Mouse (Mus musculus) urinary bladder, postnatal 10 days (tissue): ENCODE results near the gene 4933400A11Rik.

Experiments used
- DNase-seq: peaks from one replicate; pipeline ENCODE4 v3.0.0; 2022; ENCODE audit warnings: low spot score

4933400A11Rik gene

DNA sequence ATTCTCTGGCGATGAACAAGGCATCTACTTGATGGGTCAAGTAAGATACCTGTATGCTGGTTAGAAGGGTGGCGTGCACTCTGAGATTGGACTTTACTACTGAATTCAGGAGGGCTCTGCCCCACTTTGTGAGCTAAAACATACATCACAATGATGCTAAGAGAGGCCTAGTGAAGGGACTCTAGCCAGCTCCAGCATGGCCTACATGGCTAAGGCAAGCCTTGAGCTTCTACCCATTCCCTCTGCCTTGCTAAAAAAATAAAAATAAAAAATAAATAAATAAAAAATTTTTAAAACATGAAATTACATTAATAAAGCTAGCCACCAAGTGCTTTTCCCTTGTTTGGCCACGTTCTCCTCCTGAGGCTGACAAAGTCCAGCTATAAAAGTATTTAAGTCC, at the start of gene 4933400A11Rik:
4933400A11Rik (minus strand) TSS at position 101 of the 400 bp plus-strand sequence.
- DNase-seq: no peak

DNA sequence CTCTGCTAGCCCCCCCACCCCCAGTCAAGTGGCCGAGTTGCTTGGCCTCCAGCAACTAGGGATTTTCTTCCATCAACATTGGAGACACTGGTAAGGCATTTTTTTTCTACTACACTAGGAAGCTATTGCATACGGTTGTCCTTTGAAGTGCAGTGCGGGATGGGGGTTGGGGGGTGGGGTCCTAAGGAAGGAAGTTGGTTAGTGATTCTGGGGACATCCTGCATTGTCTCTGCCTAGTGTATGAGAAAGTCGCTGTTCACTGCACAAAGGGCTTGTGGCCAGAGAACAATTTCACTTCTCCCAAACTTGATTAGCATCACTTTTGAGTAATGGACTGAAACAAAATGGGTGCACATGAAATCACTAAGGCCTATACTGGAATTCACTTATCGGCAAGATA, 48.7 kb upstream of the 4933400A11Rik start:
- DNase-seq: no peak

DNA sequence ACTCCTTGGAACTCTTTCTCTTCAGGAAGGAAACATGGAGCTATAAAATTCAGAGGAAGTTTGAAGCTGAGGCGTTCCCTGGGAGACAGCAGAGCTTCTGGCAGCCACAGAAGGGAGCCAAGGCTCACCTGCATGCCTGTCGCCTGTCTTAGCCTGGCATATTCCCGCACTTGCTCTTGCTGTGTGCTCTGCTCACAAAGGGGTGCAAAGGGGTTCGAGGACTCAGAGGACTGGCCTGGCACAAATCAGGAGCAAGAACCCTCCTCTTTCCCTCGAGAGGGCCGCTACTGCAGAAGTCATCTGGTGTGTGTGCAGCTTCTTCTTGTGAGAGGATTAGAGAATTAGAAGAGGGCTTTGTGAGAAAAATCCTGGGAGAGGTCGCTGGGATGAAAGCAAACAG, 48.3 kb upstream of the 4933400A11Rik start:
- DNase-seq: no peak

DNA sequence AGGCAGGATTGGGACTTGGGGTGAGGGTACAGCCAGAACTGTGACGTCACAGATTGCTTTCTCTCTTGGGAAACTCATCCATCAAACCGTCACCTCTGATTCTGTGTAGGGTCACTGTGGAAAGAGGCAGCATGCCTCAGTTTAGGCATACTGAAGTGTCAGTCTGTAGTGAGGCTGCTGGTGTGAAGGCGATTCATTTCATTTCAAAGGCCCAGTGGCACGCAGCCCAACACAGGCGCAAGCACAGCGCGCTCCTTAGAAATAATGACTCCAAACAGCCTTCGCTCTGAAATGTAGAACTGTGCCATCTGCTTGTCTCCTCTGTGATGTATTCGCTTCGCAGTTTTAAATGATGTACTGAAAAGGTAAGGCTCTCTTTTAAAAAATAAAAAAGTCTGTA, 47.5 kb upstream of the 4933400A11Rik start:
- no peak for DNase-seq

DNA sequence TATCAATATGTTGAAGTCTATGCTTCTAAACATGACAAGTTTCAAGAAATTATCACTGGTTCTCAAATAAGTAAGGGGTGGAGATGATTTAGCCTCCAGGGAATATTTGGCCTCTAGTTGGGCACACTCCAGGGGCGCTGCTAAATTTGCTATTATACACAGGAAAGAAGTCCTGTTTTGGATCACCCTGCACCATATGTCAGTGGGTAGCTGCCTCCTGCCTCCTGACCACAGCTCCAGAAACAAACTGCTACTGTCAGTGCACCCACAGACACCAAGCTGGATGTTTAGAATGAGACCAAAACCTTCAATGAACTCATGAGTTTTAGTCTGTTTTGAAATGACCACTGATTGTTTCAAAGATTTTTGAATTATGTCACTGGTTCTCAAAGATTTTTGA, 34.2 kb upstream of the 4933400A11Rik start:
- DNase-seq: no peak

DNA sequence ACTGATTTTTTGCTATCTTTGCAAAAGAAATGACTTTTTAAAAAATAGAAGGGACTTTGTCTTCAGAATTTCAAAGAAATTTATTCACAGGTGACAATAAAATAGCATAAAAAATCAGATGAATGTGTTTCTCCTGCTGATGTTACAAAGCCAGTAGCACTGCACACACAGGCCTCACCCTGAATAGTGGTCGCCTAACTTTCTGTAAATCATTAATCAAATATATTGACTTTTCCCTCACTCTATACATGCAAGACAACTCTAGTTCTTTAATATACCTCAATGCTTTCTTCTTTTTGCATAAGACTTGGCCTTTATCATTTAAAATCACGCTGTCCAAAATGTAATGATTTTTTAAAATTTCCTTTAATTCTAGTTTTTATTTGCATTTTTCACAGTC, 32.3 kb upstream of the 4933400A11Rik start:
- DNase-seq: no peak

DNA sequence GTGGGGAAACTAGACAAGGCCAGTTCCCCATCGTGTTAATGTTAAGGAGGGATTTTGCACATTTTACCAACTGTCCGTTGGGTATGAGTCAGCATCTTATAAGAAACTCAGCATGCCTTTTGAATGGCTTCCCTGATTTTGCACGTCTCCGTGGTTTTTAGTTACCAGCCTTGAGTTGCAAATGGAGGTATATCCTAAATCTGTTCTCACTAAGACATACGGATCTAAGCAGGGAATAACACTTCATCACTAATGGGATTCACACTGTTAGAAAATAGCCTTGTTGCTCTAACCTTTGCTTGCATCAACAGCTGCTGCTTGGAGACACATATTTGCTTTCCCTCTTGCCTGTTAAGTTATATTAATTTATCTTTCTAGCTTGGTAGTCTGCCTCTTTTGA, 31.9 kb upstream of the 4933400A11Rik start:
- no peak for DNase-seq

DNA sequence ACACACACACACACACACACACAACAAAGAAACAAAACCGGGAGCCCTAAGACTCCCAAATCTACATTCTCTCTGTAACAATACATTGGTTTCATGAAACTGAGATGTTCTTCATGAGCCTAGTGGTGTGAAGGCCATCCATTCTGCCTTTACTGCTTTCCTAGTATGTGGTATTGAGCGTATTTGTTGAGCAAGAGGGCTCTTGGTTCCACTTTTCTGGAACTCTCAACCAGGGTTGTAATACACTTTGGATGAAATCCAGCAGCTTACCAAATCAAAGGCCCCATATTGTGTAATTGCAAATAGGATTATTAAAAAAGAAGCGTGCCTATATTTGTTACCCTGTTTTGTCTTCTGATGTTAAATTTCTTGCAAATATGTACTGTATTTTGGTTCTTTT, 28.3 kb upstream of the 4933400A11Rik start:
- no peak for DNase-seq

DNA sequence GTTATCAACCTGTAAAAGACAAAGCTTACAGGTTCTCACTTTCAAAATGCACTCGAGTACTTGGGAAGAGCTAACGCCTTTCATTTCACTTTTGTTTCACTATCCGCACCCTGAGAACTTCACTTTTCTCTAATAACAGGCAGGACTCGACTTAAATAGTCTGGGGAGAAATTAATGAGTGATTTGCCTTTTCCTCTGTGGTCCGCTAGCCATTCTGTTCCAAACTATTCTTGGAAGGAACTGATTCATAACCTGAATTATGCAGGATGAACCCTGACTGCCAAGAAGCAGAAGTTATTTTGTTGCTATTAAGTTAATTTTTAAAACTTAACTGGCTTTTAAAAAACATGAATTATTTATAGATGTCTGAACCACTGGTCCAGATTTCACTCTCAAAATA, 26.4 kb upstream of the 4933400A11Rik start:
- no peak for DNase-seq

DNA sequence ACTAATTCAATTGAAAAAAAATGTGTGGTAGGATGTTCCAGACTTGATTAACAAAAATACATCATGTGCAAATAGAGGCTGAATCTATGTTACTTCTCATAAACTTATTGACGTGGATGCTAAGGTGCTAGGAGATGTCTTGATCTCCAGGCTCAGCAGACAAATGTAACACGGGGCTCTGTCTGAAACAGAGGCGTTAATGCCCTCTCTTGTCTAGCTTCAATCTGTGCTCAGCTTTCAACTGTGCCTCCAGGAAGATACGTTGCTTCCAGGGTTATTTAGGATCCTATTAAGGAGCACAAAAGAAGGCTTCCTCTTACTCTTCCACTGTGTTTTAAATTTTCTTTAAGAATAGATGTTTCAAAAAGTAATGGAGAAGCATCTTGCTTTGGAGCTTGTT, 20.8 kb upstream of the 4933400A11Rik start:
- DNase-seq: no peak

DNA sequence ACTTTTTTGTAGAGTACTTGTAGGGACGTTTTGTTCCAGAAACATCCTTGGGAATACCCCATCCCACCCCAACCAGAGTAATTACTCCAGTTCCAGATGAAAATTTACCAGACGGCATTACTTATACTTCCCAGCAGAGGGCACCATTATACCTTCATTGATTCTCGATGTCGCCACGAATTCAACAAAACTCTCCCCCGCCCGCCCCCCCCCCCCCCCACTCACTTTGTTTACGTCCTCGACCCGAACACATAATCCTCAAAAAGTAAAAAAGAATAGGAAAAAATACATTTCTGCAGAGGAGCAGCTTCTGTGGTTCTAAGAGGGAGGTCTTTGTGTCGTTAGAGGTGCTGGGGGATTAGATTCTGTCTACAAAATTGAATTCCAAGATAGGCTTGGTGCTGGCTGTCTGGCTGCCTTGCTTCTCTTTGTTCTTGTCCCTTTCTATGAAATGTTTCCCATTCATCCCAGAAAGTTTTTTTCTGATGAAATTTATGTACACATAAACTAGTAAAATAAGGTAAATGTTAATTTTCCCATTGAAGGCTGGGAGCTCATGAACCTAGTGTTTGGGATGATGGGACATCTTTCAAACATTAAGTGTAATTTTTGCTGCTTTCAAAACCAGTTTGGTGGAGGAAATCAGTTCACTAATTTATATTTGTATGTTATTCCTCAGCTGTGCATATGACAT, 19.7 kb upstream of the 4933400A11Rik start:
- no peak for DNase-seq

DNA sequence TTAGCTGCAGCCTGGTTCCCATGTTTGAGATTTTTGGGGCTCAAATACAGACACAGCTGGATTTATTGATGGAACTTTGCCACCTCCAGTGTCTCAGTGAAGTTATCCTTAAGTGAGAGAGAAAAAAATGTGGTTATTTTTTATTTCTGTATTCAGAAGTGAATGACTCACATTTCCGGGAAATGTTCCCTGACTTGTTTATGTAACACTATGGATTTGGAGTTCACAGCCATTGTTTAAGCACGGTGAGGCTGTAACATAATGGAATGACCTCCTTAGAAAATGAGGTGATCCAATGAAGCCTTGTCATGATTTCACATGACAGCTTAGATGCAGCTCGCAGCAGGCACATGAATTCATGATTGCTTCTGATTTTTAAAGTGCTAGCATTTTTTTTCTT, 17.7 kb upstream of the 4933400A11Rik start:
- DNase-seq: no peak

DNA sequence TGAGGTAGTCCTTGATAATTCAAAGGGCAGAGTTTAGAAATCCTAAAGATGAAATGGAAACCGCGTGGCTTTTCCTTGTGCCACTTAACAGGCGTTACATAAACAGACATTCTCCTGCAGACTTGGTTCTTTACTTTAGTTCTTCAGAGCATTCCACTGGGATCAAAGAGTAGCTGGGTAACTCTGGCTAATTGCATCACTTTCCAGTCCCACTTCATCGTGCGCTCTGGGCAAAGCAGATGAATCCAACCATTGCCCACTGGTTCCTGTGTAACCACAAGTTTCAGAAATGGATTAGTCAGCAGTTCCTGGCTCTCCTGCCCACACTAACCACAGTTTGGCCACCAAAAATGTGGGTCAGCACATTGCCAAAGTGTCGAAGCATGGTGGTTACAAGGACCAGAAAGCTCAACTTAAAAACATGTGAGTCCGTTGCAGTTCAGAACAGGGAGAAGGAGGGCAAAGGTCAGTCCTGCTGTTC, 15.4 kb upstream of the 4933400A11Rik start:
- no peak for DNase-seq

DNA sequence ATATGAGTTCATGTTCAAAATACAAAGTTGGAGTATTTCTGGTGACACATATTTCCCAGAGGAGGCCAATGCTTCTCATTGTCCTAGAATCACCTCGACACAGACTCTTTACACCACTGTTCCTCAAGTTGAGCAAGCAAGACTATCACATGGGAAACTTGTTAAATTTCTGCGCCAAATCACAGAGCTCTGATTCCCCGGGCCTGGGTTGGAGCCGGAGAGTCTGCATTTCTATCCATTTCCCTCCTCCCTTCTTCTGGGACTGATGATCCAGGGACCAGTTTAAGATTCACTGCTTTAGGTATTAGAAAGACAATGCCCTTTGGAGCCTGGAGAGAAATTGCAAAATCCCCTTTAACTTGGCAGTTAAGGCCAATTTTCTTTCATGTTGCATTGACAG, 15.0 kb upstream of the 4933400A11Rik start:
- DNase-seq: no peak

DNA sequence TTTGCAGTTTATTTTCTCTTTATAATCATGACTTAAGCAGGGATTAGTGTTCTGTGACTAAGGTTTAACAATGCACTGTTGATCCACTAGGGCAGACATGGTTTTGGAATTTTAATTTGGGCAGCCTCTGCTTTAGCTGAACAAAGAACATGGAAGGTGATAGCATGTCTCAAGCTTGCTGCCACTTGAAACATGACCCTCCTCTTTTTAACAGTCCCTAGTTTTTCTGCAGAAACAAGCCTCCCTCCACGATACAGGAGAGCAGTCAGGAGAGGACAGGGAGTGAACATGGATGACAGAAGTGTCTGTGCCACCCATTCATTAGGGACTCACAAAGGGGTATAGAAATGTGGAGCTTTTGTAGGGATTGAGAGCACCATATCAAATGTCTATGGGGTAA, 13.4 kb upstream of the 4933400A11Rik start:
- DNase-seq: no peak

DNA sequence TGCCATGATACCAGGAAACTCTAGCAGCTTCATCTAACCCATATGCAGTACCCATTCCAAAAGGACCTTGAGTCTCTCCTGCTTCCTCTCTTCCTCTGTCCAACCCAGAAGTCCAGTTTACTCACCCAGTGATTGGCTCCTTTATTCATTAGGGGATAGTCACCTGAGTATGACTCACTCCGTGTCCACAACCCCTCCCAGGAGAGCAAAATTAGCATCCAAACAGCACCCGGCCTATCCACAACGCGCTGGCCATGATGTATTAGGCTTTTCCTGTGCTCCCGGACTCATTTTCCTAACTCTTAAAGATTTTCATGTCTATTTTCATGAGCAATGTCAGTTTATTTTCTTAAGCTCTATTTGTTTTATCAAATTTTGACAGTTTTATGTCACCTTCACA, 10.3 kb upstream of the 4933400A11Rik start:
- DNase-seq: no peak

DNA sequence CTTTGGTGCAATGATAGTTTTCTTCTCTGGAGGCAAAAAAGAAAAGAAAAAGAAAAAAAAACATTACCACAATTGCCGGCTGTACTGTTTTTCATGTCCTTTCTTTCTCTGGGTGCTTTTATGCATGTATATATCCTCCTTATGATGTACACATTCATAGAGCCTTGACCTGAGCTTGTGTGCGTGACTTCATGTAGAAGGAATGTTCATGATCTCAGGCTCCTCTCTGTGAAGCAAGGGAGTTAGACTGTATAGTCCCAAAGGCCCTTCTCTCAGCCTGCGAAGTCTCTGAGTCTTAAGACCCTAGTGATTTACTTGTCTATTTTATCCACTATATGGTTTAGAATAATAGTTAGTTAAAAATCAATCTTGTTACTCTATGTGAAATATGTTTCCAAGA, 21.4 kb downstream of the 4933400A11Rik start:
- no peak for DNase-seq

DNA sequence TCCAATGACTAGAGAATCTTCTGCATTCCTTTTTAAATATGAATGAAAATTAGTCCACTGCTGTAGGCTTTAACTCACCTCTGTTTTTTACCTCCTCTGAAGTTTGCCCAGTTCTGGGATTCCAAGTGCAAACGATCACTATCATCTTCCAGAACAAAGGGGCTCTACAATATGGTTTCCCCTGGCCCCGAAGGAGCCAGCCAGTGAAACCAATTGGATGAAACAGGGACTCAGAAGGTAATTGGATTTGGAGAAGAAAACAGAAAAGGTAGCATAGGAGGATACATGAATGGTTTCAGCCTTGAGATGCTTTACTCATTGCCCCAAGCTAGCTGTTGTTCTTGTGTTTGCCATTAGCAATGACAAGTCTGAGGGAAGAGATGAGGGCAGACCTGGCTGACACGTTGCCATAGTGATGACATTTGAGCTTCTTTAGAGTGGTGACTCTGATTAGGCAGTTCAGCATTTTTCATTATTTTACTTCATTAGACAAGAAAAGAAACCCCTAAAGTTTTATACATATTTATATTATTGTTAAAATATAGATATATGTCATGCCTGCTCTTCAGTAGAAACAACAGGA, 44.0 kb downstream of the 4933400A11Rik start:
- no peak for DNase-seq
